Mouse (Mus musculus): ENCODE results near the gene Ddx3y.
A peak's percentile ranks its signal among the peaks of the same experiment; 100 is the strongest.

Ddx3y gene

GRCm38 (mm10) chrY:1286171-1286795 lies at the start of gene Ddx3y:
Gene Ddx3y (minus strand): TSS chrY:1286629.
- peak; percentile 98 for DNase-seq

- DNase-seq = no peak
Observed at GRCm38 (mm10) chrY:1293708-1294107, 7.3 kb upstream of the Ddx3y start.

- DNase-seq = peak; percentile 80
Observed at GRCm38 (mm10) chrY:1285735-1286134, 694 bp downstream of the Ddx3y start.

- DNase-seq = no peak
Observed at GRCm38 (mm10) chrY:1246117-1246516, 40.3 kb downstream of the Ddx3y start.

- DNase-seq = peak; percentile 98
Observed at GRCm38 (mm10) chrY:1245426-1245863, 41.0 kb downstream of the Ddx3y start, which contains the start of gene Uty. Gene Uty (minus strand): TSS chrY:1245759.

- no peak for DNase-seq
Observed at GRCm38 (mm10) chrY:1244940-1245339, 41.5 kb downstream of the Ddx3y start.

- no peak for DNase-seq
Observed at GRCm38 (mm10) chrY:1244421-1244820, 42.0 kb downstream of the Ddx3y start.

GRCm38 (mm10) chrY:1220001-1220400 lies 66.4 kb downstream of the Ddx3y start:
- DNase-seq = no peak

All from heart, adult 11 months (tissue).